Mouse (Mus musculus): ENCODE measurements around the gene Slc7a1. TPM values are rescaled to one million over a fixed set of nuclear protein-coding genes. Genes with fewer than 3 reads are reported as not detected.

The Slc7a1 gene
- polyA plus RNA-seq, 1 experiment: 4.9 TPM

GRCm38 (mm10) chr5:148369178-148369577 lies 30.5 kb downstream of the Slc7a1 start:
- DNase-seq (ENCODE audit: low spot score): no peak

- no peak for DNase-seq (ENCODE audit: low spot score)
Measured at GRCm38 (mm10) chr5:148367816-148368215, 31.9 kb downstream of the Slc7a1 start.

- DNase-seq (ENCODE audit: low spot score): no peak
Measured at GRCm38 (mm10) chr5:148366455-148366854, 33.2 kb downstream of the Slc7a1 start.

GRCm38 (mm10) chr5:148363441-148364113 lies 36.1 kb downstream of the Slc7a1 start:
- no peak for DNase-seq (ENCODE audit: low spot score)

- no peak for DNase-seq (ENCODE audit: low spot score)
Measured at GRCm38 (mm10) chr5:148362296-148362695, 37.4 kb downstream of the Slc7a1 start.

DNA sequence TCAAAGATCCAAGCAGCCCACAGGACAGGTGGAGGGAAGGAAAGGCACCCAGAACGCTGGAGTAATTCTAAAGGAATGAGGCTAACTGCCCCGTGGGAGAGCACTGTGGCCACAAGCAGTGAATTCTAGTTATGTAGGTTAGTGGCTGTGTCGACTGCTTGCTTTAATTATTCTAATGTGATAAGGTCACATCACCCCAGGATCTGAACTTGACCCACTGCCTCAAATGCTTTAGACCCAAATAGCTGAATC lies 38.0 kb downstream of the Slc7a1 start:
- no peak for DNase-seq (ENCODE audit: low spot score)

- no peak for DNase-seq (ENCODE audit: low spot score)
Measured at GRCm38 (mm10) chr5:148360922-148361758, 38.6 kb downstream of the Slc7a1 start.

GRCm38 (mm10) chr5:148359131-148359530 lies 40.6 kb downstream of the Slc7a1 start:
- no peak for DNase-seq (ENCODE audit: low spot score)

GRCm38 (mm10) chr5:148357168-148357567 lies 42.5 kb downstream of the Slc7a1 start:
- DNase-seq (ENCODE audit: low spot score): no peak

DNA sequence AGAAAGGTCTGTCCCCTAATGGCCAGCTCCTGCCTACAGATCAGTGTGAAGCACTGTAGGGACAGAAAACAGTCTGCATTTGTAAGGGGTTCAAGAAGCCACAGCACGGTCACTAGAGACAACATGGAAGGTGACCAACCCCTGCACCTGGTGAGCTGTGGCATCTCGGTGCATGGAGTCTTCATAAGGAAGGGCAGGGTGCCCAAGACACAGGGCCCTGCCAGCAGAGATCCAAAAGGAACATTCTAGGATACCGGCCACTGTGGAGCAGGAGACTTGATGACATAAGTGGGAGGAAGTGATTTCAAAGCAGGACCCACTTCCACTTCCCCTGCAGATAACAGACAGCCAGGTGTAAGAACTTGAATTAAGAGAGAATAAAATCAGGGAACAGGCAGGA lies 43.9 kb downstream of the Slc7a1 start:
- DNase-seq (ENCODE audit: low spot score): no peak

- DNase-seq (ENCODE audit: low spot score): no peak
Measured at GRCm38 (mm10) chr5:148354536-148354935, 45.2 kb downstream of the Slc7a1 start.

DNA sequence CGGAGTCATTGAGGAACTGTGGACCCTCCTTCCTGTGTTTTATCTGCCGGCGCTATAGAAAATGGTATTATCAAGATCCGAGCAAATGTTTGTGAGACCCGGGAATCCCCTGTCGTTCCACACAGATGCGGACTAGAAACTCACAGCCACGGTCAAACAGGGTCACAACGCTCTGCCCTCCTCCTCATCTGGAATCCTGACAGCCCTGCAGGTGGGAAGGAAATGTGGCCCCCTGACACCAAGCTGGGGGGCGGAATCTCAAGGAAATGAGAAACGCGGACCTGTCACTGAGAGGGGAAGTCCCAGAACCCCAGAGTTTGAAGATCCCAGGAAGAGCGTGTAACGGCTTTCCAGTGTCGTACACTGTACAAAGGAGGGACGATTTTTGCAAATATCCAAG lies 46.3 kb downstream of the Slc7a1 start:
- no peak for DNase-seq (ENCODE audit: low spot score)

DNA sequence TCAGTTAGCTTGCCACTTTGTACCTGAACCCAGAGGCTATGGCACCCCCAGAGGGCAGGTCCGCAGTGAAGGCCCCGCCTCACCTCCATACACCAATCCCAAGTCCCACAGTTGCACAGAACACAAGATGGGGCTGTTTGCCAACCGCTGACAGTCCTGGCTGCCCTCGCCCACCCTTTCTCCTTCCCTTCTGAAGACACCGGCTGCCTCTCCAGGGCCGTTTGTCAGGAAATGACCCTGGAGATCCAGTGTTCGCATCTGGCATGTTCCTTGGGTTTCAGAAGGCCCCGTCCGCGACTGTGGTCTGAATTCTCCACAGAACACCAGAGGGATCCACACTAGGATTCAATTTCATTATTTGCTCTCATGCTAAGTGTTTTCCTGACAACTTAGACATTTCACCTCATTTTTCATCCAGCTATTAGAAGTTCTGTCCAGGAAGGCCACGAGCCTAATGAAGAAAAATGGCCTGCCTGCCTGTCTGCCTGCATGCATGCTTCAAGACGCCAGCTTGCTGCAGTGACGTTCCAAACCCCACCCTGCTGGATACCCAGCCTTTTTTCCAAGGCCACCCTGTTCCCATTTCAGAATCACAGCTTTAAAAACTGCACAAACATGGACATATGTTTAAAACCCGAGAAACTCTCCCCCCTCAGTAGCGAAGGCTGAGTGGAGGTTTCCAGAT lies 50.2 kb downstream of the Slc7a1 start:
- DNase-seq (ENCODE audit: low spot score): no peak

DNA sequence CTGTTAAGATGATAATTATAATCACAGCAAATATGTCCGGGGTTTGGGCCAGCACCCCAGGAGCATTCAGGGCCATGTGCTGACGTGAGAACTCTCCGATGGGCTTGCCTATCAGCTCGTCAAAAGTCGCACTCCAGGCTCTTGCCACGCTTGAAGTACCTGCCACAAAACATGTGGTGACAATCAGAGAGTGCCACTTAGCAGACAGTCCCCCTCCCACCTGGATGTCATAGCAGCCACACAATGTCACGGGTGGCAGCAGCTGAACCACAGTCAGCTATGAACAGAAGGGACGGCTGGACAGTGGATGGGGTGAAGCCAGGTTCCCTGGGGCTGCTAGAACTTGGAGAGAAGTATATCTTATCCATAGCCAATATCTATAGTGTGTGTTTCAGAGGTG lies 51.6 kb downstream of the Slc7a1 start:
- DNase-seq (ENCODE audit: low spot score): no peak

DNA sequence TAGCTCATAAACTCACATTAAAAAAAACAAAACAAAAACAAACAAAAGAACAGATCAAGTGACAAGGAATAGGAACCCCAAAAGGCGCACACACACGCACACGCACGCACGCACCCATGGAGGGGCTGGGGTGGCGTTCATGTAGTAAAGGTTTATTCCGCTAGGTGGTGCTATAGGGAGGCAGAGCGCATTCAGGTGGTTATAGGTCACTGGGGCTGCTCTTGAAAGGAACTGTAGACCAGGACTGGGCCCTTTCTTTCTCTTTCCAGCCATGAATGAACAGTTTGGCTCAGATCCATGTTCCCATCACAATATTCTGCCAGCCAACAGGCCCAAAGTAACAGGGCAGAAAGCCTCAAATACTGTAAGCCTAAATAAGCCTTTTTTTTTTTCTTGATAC lies 53.2 kb downstream of the Slc7a1 start:
- DNase-seq (ENCODE audit: low spot score): no peak

- no peak for DNase-seq (ENCODE audit: low spot score)
Measured at GRCm38 (mm10) chr5:148344374-148344773, 55.3 kb downstream of the Slc7a1 start.

DNA sequence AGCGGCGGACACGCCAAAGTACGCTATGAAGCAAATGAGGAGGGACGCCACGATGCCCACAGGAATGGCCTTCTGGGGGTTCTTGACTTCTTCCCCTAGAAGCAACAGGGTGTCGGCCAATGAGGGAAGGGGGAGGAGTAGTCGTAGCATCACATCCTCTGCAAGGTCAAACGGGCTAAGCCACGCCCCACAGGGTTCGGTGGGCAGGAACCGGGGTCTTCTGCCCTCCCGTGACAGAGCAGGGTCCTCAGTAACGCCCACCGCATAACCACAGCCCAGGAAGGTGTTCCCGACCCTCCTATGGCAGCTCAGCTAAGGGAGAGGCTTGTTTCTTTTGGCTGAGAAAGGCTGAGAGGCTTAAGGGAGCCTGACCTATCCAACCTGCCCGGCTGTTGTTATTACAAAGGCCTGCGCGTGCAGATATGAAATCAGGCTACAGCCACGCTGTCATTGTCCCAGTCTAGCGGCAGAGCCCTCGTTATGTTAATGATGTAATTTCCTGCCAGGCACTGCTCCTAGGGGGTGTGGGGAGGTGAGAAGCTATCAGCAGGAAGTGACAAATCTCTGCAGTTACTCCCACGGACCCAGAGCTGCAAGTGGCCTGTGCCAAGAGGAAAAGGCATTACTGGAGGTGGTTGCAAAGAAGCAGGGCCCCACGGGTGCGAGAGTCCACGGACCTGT lies 57.5 kb downstream of the Slc7a1 start:
- DNase-seq (ENCODE audit: low spot score): no peak

GRCm38 (mm10) chr5:148339126-148339525 lies 60.6 kb downstream of the Slc7a1 start:
- no peak for DNase-seq (ENCODE audit: low spot score)

DNA sequence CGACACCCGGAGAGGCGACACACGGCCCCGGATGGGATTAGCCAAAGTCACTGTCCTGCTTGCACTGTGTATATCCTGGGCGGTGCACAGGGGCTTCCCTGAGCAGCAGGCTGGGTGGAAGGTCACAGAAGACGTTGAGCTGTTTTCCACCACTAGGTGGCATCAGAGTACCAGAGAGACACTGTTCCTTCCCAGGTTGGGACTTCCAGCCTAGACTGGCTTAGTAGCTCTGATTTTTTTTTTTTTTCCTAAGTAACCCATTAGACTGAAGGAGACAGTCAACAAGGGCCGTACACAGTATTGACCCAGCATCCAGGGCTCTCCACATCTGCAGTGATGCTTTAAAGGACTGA lies 67.1 kb downstream of the Slc7a1 start:
- no peak for DNase-seq (ENCODE audit: low spot score)

GRCm38 (mm10) chr5:148331926-148332621 lies 67.6 kb downstream of the Slc7a1 start:
- DNase-seq (ENCODE audit: low spot score): no peak

DNA sequence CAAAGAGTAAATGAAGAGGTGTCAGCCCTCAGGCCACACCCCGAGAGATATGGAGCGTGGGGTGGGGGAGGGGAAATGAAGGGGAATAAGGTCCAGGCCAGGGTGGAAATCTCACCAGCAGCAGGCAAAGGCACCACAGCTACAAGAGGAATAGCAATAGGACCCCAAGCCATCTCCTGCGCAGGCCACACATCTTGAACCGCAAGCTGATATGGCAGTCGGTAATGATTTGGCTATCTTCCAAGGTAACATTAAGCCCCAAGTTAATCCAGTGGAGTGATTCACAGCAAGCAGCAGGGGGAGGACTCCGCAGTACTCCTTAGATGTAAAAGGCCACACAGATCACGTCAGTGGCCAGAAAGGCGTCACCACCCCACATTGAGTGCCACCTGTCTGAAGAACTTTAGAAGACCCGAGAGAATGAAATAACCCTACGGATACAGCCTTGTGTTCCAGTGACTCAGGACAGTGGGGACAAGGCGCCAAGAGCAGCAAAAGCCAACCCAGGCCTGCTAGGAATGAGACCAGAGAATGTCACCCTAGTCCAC lies 68.4 kb downstream of the Slc7a1 start:
- DNase-seq (ENCODE audit: low spot score): no peak

- no peak for DNase-seq (ENCODE audit: low spot score)
Measured at GRCm38 (mm10) chr5:148328982-148329381, 70.7 kb downstream of the Slc7a1 start.
